Mouse (Mus musculus): ENCODE measurements around the gene Haao.

Haao gene

GRCm38 (mm10) chr17:83847815-83848214 is at the start of gene Haao:
TSS of gene Haao (minus strand) at chr17:83847963.
- peak; percentile 38 for DNase-seq

- peak; percentile 56 for DNase-seq
Observed at GRCm38 (mm10) chr17:83897361-83897799, 49.6 kb upstream of the Haao start.

- peak; percentile 72 for DNase-seq
Observed at GRCm38 (mm10) chr17:83896723-83897122, 49.0 kb upstream of the Haao start.

- DNase-seq: peak; percentile 50
Observed at GRCm38 (mm10) chr17:83895321-83895770, 47.6 kb upstream of the Haao start.

GRCm38 (mm10) chr17:83893134-83893533 is 45.4 kb upstream of the Haao start:
- no peak for DNase-seq

- no peak for DNase-seq
Observed at GRCm38 (mm10) chr17:83891864-83892263, 44.1 kb upstream of the Haao start.

GRCm38 (mm10) chr17:83890373-83890696 is 42.6 kb upstream of the Haao start:
- DNase-seq: no peak

DNA sequence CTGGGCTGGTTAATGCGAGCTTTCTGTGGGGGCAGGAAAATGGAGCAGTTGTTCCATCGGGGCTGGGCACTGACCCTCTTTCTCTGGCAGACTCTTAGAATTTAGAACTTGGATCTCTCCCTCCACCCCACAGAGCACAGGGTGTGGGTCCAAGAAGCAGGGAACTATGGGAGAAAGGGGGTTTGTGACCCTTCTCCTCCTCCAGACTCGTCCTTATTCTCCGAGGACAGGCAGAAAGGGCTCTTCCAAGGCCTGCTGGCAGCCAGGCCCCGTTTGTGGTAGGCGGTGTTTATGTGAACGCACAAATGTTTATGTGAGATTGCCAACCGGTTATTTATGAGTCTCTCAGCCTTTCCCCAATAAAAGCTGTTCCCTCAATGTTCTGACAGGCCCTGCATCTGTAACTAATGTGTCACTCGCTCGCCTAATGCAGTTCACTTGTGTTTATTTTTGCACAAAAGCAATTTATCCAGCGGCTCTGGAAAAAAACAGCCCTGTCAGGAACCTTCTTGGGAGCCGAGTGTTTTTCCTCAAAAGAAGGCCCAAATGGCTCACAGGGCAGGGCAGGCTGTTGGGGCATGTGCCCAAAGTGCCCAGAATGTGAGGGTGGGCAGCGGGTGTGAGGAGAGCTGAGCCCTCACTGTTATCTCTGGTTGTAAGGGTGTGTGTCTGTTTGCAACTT is 42.1 kb upstream of the Haao start:
- peak; percentile 89 for DNase-seq

- DNase-seq: no peak
Observed at GRCm38 (mm10) chr17:83889329-83889690, 41.5 kb upstream of the Haao start.

GRCm38 (mm10) chr17:83887241-83887640 is 39.5 kb upstream of the Haao start:
- no peak for DNase-seq

DNA sequence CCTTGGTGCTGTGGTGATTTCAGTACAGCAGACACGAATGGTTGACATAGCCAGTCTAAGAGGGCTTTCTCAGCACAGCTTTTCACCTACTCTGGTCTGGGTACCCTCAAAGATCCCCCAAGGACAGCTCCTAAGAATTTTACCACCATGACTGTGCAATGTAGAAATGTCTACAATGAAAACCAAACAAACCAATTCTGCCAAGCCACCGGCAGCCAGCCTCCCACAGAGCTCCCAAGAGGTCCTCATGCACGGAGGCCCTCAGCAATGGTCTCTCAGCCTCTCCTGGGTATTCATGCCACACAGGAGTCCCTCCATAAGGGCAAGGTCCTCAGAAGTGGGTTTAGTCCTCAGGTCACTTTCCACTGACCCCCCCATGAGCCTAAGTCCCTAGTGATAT is 38.6 kb upstream of the Haao start:
- DNase-seq: no peak

DNA sequence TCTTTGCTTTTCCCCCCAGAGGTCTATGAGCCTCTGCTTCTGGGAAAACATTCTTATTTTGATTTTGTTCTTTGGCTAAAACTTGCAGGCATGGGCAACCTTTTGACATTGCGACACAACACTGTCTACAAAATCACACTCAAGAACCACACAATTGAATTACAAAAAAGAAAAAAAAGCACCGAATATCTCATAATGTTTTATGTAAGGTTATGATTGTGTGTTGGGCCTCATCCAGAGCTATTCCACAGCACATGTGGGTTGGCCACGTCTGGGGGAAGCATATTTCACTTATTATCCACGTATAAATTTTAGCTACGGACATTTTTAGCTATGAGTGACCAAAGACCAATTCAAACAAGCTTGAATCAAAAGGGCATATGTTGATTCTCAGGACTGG is 38.0 kb upstream of the Haao start:
- no peak for DNase-seq

GRCm38 (mm10) chr17:83885021-83885582 is 37.3 kb upstream of the Haao start:
- DNase-seq: no peak

DNA sequence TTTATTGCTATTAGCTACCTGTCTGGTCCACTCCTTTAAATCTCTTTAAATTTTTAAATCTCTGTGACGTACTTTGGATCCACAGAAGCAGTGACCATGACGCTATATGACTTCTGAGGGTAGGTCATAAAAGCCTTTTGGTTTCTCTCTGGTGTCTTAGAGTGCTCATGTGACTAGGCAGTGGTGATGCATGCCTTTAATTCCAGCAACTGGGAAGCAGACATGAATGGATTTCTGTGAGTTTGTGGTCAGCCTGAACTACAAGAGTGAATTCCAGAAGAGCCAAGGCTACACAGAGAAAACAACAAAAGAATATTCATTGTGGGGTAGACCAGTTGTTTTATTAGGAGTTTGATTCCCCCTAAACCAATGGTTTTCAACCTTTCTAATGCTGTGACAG is 35.0 kb upstream of the Haao start:
- no peak for DNase-seq

DNA sequence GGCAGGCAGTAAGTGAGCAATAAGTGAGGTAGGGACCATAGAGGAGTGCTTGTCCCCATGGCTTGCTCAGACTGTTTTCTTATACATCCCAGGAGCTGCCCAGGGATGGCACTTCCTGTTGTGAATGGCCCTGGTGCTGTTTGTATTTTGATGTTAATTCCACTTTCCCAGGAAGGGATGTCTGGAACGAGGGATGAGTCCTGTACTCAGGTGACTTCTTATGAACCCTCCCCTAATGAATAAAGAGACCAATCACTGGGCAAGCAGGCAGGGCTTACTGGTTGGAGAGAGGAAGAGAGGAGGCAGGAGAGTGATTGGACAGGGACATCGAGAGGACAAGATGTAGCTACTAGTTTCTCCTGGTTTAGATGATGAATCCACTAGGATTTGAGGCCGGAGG is 33.3 kb upstream of the Haao start:
- no peak for DNase-seq

- DNase-seq: peak; percentile 24
Observed at GRCm38 (mm10) chr17:83880174-83880710, 32.5 kb upstream of the Haao start.

GRCm38 (mm10) chr17:83879631-83880030 is 31.9 kb upstream of the Haao start:
- DNase-seq: no peak

DNA sequence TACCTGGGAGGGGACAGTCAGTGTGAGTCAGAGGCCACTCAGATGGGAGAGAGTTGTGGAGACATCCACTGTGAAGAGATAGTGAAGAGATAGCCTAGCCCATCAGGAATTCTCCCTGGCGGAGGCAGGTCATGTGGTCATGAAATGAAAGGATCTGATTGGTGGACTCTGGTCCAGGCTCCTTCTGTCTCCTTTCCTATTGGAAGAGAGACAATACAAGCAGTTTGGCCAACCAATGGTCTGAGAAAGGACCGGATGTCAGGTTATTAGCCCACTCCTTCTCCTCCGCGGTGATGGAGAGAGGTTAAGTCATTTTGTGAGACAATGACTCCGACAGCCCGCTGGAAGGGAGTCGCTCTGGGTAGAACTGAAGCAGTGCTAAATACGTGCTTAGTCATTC is 26.8 kb upstream of the Haao start:
- DNase-seq: no peak

DNA sequence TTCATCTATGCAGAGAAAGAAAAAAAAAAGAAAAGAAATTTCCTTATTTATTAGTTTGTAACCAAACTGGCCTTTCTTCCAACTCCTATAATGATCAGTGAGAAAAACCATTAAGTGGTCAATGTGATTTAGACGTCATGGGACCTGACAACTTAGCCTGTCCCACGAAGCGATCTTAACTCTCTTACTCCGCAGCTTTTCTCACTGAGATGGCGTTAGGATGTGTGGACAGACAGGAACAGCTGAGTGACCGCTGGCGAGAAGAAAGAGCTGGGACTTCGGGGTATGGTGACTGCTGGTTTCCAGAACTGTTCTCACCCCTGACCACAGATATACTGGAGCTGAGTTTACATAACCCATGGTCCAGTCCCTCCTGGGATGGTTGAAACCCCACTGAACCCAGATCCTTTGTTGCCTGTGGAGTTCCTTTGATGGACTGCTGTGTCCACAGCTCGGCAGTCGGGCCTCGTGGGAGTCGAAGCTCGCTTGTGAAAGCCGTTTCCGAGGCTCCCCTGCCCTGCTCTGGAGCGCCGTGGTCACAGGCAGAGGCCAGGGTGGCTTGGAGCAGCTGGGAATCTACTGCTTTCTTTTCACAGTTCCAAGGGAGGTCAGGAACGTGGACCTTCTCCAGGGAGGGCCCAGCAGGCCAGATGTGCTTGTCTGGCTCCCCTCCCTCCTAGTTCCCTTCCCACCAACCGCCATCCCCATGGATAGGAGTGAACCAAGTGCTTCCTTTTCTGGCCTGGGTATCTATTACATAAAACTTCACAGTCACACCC is 25.8 kb upstream of the Haao start:
- peak; percentile 83 for DNase-seq

- peak; percentile 89 for DNase-seq
Observed at GRCm38 (mm10) chr17:83872806-83873348, 25.1 kb upstream of the Haao start.

DNA sequence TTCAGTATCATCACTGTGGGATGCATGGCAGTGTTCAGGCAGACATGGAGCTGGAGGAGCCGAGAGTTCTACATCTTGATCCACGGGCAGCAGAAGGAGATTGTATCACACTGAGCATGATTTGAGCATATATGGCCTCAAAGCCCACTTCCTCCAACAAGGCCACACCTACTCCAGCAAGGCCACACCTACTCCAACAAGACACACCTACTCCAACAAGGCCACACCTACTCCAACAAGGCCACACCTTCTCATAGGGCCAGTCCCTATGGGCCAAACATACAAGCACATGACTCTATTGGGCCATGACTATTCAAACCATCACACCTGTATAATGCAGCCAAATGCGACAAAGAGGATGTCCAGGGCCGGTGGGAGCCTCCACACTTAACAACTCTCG is 23.6 kb upstream of the Haao start:
- DNase-seq: no peak

- DNase-seq: no peak
Observed at GRCm38 (mm10) chr17:83870385-83870784, 22.6 kb upstream of the Haao start.

DNA sequence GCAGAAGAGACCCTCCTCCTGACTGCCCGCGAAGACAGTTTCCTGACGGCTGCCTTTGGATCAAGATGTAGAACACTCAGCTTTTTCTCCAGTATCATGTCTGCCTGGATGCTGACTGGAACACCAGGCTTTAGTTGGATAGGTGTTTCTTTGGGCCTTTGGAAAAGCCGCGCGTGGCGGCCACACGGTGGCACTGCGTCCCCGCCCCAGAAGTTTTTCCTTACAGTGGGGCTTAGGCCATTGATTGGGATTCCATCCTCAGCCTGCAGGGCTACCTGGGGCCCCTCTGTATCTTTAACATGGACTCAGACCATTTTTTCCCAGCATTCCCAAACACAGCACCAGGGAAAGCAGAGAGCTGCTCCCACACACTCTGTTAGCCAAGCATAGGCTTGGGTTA is 18.8 kb upstream of the Haao start:
- DNase-seq: peak; percentile 52

- no peak for DNase-seq
Observed at GRCm38 (mm10) chr17:83865366-83865765, 17.6 kb upstream of the Haao start.
